Mouse (Mus musculus): ENCODE measurements around the gene Arhgap25. TPM values are rescaled to one million over a fixed set of nuclear protein-coding genes. Genes with fewer than 3 reads are reported as not detected.

Gene Arhgap25
- polyA plus RNA-seq, 1 experiment from 2014 or later = 1.8 TPM

GRCm38 (mm10) chr6:87424037-87424816 lies 108.8 kb downstream of the Arhgap25 start:
- no peak for ATAC-seq (replicated peaks)
- Histone ChIP-seq H3K36me3 (no peaks in the 10 kb centered on the region), H3K4me2 (replicated peaks) (peak overlapping the region; percentile 35), H3K27ac (replicated peaks) (no peak overlapping the region), H3K9me3 (no peaks in the 10 kb centered on the region), H3K4me3 (peak overlapping the region; percentile 25), H3K9ac (replicated peaks) (no peak overlapping the region), H3K27me3 (no peaks in the 10 kb centered on the region), H3K4me1 (no peaks in the 10 kb centered on the region)
- 45% methylated on average over 19 of the region's 19 CpGs for WGBS

GRCm38 (mm10) chr6:87422304-87422703 lies 110.8 kb downstream of the Arhgap25 start:
- H3K4me3 ChIP-seq = no peak overlapping the region
- ATAC-seq (replicated peaks) = no peak
- no peak overlapping the region for H3K27ac ChIP-seq (replicated peaks)
- H3K9ac ChIP-seq (replicated peaks) = no peak overlapping the region
- H3K9me3 ChIP-seq = no peaks in the 10 kb centered on the region
- no peak overlapping the region for H3K4me2 ChIP-seq (replicated peaks)
- H3K36me3 ChIP-seq = no peaks in the 10 kb centered on the region
- H3K27me3 ChIP-seq = no peaks in the 10 kb centered on the region
- WGBS = 81% methylated on average over 7 of the region's 7 CpGs
- no peaks in the 10 kb centered on the region for H3K4me1 ChIP-seq

GRCm38 (mm10) chr6:87412011-87412410 lies 121.0 kb downstream of the Arhgap25 start:
- Histone ChIP-seq H3K9ac (replicated peaks) (no peak overlapping the region), H3K4me1 (no peaks in the 10 kb centered on the region), H3K9me3 (no peaks in the 10 kb centered on the region), H3K36me3 (no peaks in the 10 kb centered on the region), H3K27me3 (no peaks in the 10 kb centered on the region), H3K4me3 (no peak overlapping the region), H3K27ac (replicated peaks) (no peak overlapping the region), H3K4me2 (replicated peaks) (no peak overlapping the region)
- no peak for ATAC-seq (replicated peaks)
- WGBS = 21% methylated on average over 3 of the region's 3 CpGs

Other genes with a start within 250 kb of the Arhgap25 start
- 3.0 and 3.4 TPM in 2 replicates for gene Antxr1, start 197.4 kb downstream of the Arhgap25 start, polyA plus RNA-seq (2015; fragmentation: Nextera tagmentation; extraction: Ambion mirVana)
- not detected in 2 replicates for gene Gkn1, start 182.3 kb downstream of the Arhgap25 start, polyA plus RNA-seq (2015; fragmentation: Nextera tagmentation; extraction: Ambion mirVana)
- gene Gkn2, start 159.9 kb downstream of the Arhgap25 start, polyA plus RNA-seq (2015; fragmentation: Nextera tagmentation; extraction: Ambion mirVana) = not detected in 2 replicates
- 0.27 TPM in 1 of 2 replicates, not detected in the other for gene Gkn3, start 144.3 kb downstream of the Arhgap25 start, polyA plus RNA-seq (2015; fragmentation: Nextera tagmentation; extraction: Ambion mirVana)
- not detected in 2 replicates for gene Bmp10, start 104.3 kb downstream of the Arhgap25 start, polyA plus RNA-seq (2015; fragmentation: Nextera tagmentation; extraction: Ambion mirVana)
- 3.2 and 3.9 TPM in 2 replicates for gene Prokr1, start 57.5 kb upstream of the Arhgap25 start, polyA plus RNA-seq (2015; fragmentation: Nextera tagmentation; extraction: Ambion mirVana)
- 12.9 and 13.9 TPM in 2 replicates for gene Aplf, start 138.9 kb upstream of the Arhgap25 start, polyA plus RNA-seq (2015; fragmentation: Nextera tagmentation; extraction: Ambion mirVana)
- 2.0 TPM in 2 replicates for gene Efcc1, start 197.6 kb upstream of the Arhgap25 start, polyA plus RNA-seq (2015; fragmentation: Nextera tagmentation; extraction: Ambion mirVana)
- gene Gp9, start 244.8 kb upstream of the Arhgap25 start, polyA plus RNA-seq (2015; fragmentation: Nextera tagmentation; extraction: Ambion mirVana) = 0.46 and 0.65 TPM in 2 replicates